Mouse (Mus musculus) forebrain, embryonic 15.5 days (tissue): Measurements from ENCODE around the gene Dscam. TPM values are rescaled to one million over a fixed set of nuclear protein-coding genes. Genes with fewer than 3 reads are reported as not detected.

Experiments
- ATAC-seq: fragments of 200-750 bp; cut with Nextera tagmentation; replicated peaks from 2 replicates; pipeline ENCODE4 v1.8.0; 2017; ENCODE audit warnings: mild to moderate bottlenecking, moderate TSS enrichment, moderate library complexity
- H3K27ac ChIP-seq: fragments of 300-500 bp; sonication (generic); replicated peaks from 2 replicates; pipeline ENCODE4 v1.5.1; 2015; ENCODE audit warnings: mild to moderate bottlenecking, inconsistent platforms
- H3K27me3 ChIP-seq: fragments of 300-500 bp; sonication (generic); 2 replicates; pipeline ENCODE4 v1.6.1; 2015; ENCODE audit warnings: inconsistent platforms
- H3K36me3 ChIP-seq: fragments of 300-500 bp; sonication (generic); 2 replicates; pipeline ENCODE4 v1.6.1; 2015; ENCODE audit warnings: mild to moderate bottlenecking, inconsistent platforms
- H3K4me1 ChIP-seq: fragments of 300-500 bp; sonication (generic); 2 replicates; pipeline ENCODE4 v1.6.1; 2015; ENCODE audit warnings: inconsistent platforms
- H3K4me2 ChIP-seq: fragments of 300-500 bp; sonication (generic); replicated peaks from 2 replicates; pipeline ENCODE4 v1.6.1; 2015; ENCODE audit warnings: mild to moderate bottlenecking, inconsistent platforms
- H3K4me3 ChIP-seq: fragments of 300-500 bp; sonication (generic); 2 replicates; pipeline ENCODE4 v1.5.1; 2015; ENCODE audit warnings: mild to moderate bottlenecking, inconsistent platforms
- H3K9ac ChIP-seq: fragments of 300-500 bp; sonication (generic); replicated peaks from 2 replicates; pipeline ENCODE4 v1.6.1; 2015; ENCODE audit warnings: mild to moderate bottlenecking, inconsistent platforms
- H3K9me3 ChIP-seq: fragments of 300-500 bp; sonication (generic); 2 replicates; pipeline ENCODE4 v1.6.1; 2016; ENCODE audit warnings: inconsistent platforms
- WGBS: fragments of 180-500 bp; shearing (Covaris S2); methylation state at CpG from one replicate; pipeline ENCODE4 v1.1.7; 2015; ENCODE audit warnings: mixed read lengths; 5-methylcytosine and 5-hydroxymethylcytosine counted together
- polyA plus RNA-seq: library from polyadenylated mRNA; unstranded; fragments of >200 nt; fragmentation: Nextera tagmentation; extraction: Ambion mirVana; gene quantifications from 2 replicates; pipeline ENCODE4 v1.2.1, GENCODE M21; 2015

The Dscam gene
- polyA plus RNA-seq, 1 experiment from 2014 or later: 7.7 TPM

- no peak for ATAC-seq
- Histone ChIP-seq H3K9me3 (no peaks in the 10 kb centered on the region), H3K27me3 (no peaks in the 10 kb centered on the region), H3K4me1 (no peaks in the 10 kb centered on the region), H3K4me3 (no peak overlapping the region), H3K36me3 (no peaks in the 10 kb centered on the region), H3K27ac (no peak overlapping the region), H3K9ac (no peak overlapping the region), H3K4me2 (no peak overlapping the region)
- 58% methylated on average over 2 of the region's 2 CpGs for WGBS
Measured at GRCm38 (mm10) chr16:96541056-96541455, 629.5 kb downstream of the Dscam start.

Other genes with a start within 250 kb of the Dscam start
- gene Bace2, start 186.0 kb upstream of the Dscam start, polyA plus RNA-seq: 1.0 and 2.1 TPM in 2 replicates